ENCODE assay signal across 11 mouse cellular contexts in genomic region chr14:86484247-86484646, GRCm38 (mm10).
DNase-seq lines count a peak whose midpoint lies in the region; ATAC-seq and TF ChIP-seq lines count a peak whose summit lies in the region.
"Had no signal": no experiment of that assay in that cellular context is flagged by ENCODE, and none has a peak within 500 bp of the region (broad histone marks: within the 10 kb centered on the region; RNA-seq: fewer than 3 reads in every experiment).

No protein-coding gene starts in this region.

- no peak overlapping the region for H3K4me2 ChIP-seq in hindbrain, embryonic 15.5 days
- no peak overlapping the region for H3K4me2 ChIP-seq in hindbrain, embryonic 14.5 days (replicated peaks)

- no peaks in the 10 kb centered on the region for H3K9me3 ChIP-seq in hindbrain, embryonic 15.5 days
- H3K9me3 ChIP-seq in hindbrain, embryonic 14.5 days (ENCODE audit: control insufficient read depth, low read length) = no peaks in the 10 kb centered on the region

- H3K4me1 ChIP-seq in hindbrain, embryonic 15.5 days (replicated peaks) = peaks cover 8% of the 10 kb centered on the region
- 0 out of 2 replicates have a peak, but pooled peaks cover 5% of the 10 kb centered on the region for H3K4me1 ChIP-seq in hindbrain, embryonic 14.5 days (replicated peaks; ENCODE audit: control insufficient read depth, insufficient read depth, low read length)
- H3K4me1 ChIP-seq in cerebellum, adult 2 months (ENCODE audit: control insufficient read depth, insufficient read depth, low read length) = peaks cover 9% of the 10 kb centered on the region

- no peaks in the 10 kb centered on the region for H3K36me3 ChIP-seq in hindbrain, embryonic 15.5 days
- no peaks in the 10 kb centered on the region for H3K36me3 ChIP-seq in hindbrain, embryonic 14.5 days (replicated peaks; ENCODE audit: control insufficient read depth, insufficient read depth)

- DNase-seq in hindbrain, embryonic 14.5 days (ENCODE audit: low spot score) = no peak
- DNase-seq in NIH3T3 (ENCODE audit: low read depth) = peak; percentile 1
- DNase-seq in cerebellum, adult 2 months = peak; percentile 45 to 75
- peak; percentile 36 to 70 for DNase-seq in layer of hippocampus, adult 8-10 months (ENCODE audit: low spot score in 2 of 2)
- no peak for DNase-seq in T-cell, adult 2 months (ENCODE audit: low spot score)
- DNase-seq in right cerebral cortex, adult 18-20 months = no peak
- DNase-seq: liver, postnatal 0 days; thymus, adult 2 months had no signal

- no peaks in the 10 kb centered on the region for H3K27me3 ChIP-seq in hindbrain, embryonic 15.5 days
- H3K27me3 ChIP-seq in hindbrain, embryonic 14.5 days (ENCODE audit: control insufficient read depth, insufficient read depth, low read length) = no peaks in the 10 kb centered on the region
- no peaks in the 10 kb centered on the region for H3K27me3 ChIP-seq in cerebellum, adult 2 months (ENCODE audit: control insufficient read depth, insufficient read depth, low read length)

- no peak overlapping the region for H3K9ac ChIP-seq in hindbrain, embryonic 15.5 days
- no peak overlapping the region for H3K9ac ChIP-seq in hindbrain, embryonic 14.5 days
- H3K9ac ChIP-seq: liver, postnatal 0 days had no signal

- no peak overlapping the region for H3K4me3 ChIP-seq in hindbrain, embryonic 15.5 days
- no peak overlapping the region for H3K4me3 ChIP-seq in hindbrain, embryonic 14.5 days (replicated peaks; ENCODE audit: low read length)
- H3K4me3 ChIP-seq in cerebellum, adult 2 months (replicated peaks; ENCODE audit: insufficient read depth, low read depth, low read length) = no peak overlapping the region
- H3K4me3 ChIP-seq: myocyte had no signal

- TF ChIP-seq CTCF in cerebellum, adult 2 months (IDR thresholded peaks at IDR 0.05; ENCODE audit: borderline replicate concordance, insufficient read depth, low read depth, low read length) = no peak

- 0 out of 2 replicates have a peak, but pooled peaks have one; percentile 27 for ATAC-seq in hindbrain, embryonic 15.5 days (ENCODE audit: low FRiP score, low read depth)
- no peak for ATAC-seq in hindbrain, embryonic 14.5 days (ENCODE audit: low FRiP score)
- ATAC-seq in activated CD4-positive, CD25-positive, alpha-beta regulatory T cell, adult 4 months = no peak
- ATAC-seq: liver, postnatal 0 days had no signal

- no peak for TF ChIP-seq POLR2A in cerebellum, adult 2 months (IDR thresholded peaks at IDR 0.05; ENCODE audit: borderline replicate concordance, insufficient read depth, low read length)

- WGBS in hindbrain, embryonic 15.5 days = 75% methylated on average over 5 of the region's 5 CpGs
- 83% methylated on average over 5 of the region's 5 CpGs for WGBS in hindbrain, embryonic 14.5 days
- WGBS in cerebellum, adult 2 months = 11% methylated on average over 5 of the region's 5 CpGs

- H3K27ac ChIP-seq in hindbrain, embryonic 15.5 days (replicated peaks) = no peak overlapping the region
- no peak overlapping the region for H3K27ac ChIP-seq in hindbrain, embryonic 14.5 days
- no peak overlapping the region for H3K27ac ChIP-seq in cerebellum, adult 2 months (ENCODE audit: insufficient read depth, low read length)

Comparison
In these comparisons a context has a peak if more than half of its experiments do, and no peak if none do; other contexts are left out.
1. DNase-seq: peak in NIH3T3 (single experiment), cerebellum, adult 2 months (2 of 2) and layer of hippocampus, adult 8-10 months (2 of 2); none in hindbrain, embryonic 14.5 days (single experiment), T-cell, adult 2 months (single experiment) and right cerebral cortex, adult 18-20 months (single experiment).